Mouse (Mus musculus) intestine, postnatal 0 days (tissue): ENCODE results near the gene Mrps12. TPM values are rescaled to one million over a fixed set of nuclear protein-coding genes. Genes with fewer than 3 reads are reported as not detected.
A peak's percentile ranks its signal among the peaks of the same experiment; 100 is the strongest.

Experiments
- ATAC-seq: fragments of 200-750 bp; cut with Nextera tagmentation; 2 replicates; pipeline ENCODE4 v1.8.0; 2017; ENCODE audit warnings: mild to moderate bottlenecking, moderate TSS enrichment, moderate library complexity
- H3K27ac ChIP-seq: fragments of 300-500 bp; sonication (generic); 2 replicates; pipeline ENCODE4 v1.5.1; 2014; ENCODE audit warnings: mild to moderate bottlenecking, low read depth, low read length, moderate library complexity
- H3K27me3 ChIP-seq: fragments of 300-500 bp; sonication (generic); replicated peaks from 2 replicates; pipeline ENCODE4 v1.6.1; 2014; ENCODE audit warnings: low read length, mixed read lengths; ENCODE audit not compliant: control insufficient read depth, insufficient read depth
- H3K36me3 ChIP-seq: fragments of 300-500 bp; sonication (generic); 2 replicates; pipeline ENCODE4 v1.6.1; 2014; ENCODE audit warnings: mild to moderate bottlenecking, moderate library complexity; ENCODE audit not compliant: control insufficient read depth, insufficient read depth
- H3K4me1 ChIP-seq: fragments of 300-500 bp; sonication (generic); replicated peaks from 2 replicates; pipeline ENCODE4 v1.6.1; 2014; ENCODE audit warnings: antibody characterized with exemption, low read length, mixed read lengths; ENCODE audit not compliant: control insufficient read depth, insufficient read depth
- H3K4me2 ChIP-seq: fragments of 300-500 bp; sonication (generic); replicated peaks from 2 replicates; pipeline ENCODE4 v1.6.1; 2014; ENCODE audit warnings: low read depth, mild to moderate bottlenecking, moderate library complexity
- H3K4me3 ChIP-seq: fragments of 300-500 bp; sonication (generic); 2 replicates; pipeline ENCODE4 v1.5.1; 2014; ENCODE audit warnings: low read depth, low read length
- H3K9ac ChIP-seq: fragments of 300-500 bp; sonication (generic); 2 replicates; pipeline ENCODE4 v1.6.1; 2014; ENCODE audit warnings: mild to moderate bottlenecking, low read depth, low read length
- H3K9me3 ChIP-seq: fragments of 300-500 bp; sonication (generic); 2 replicates; pipeline ENCODE4 v1.6.1; 2016; ENCODE audit warnings: mixed run types; ENCODE audit not compliant: control insufficient read depth
- CTCF ChIP-seq: sonication (generic); IDR thresholded peaks from 2 replicates; pipeline ENCODE4 v1.5.1; 2016; ENCODE audit warnings: low read depth, mild to moderate bottlenecking, control low read depth, antibody characterized with exemption, moderate library complexity
- WGBS: fragments of 180-500 bp; shearing (Covaris S2); extraction: QIAGEN DNeasy Blood & Tissue Kit; methylation state at CpG from one replicate; pipeline ENCODE4 v1.1.7; 2014; 5-methylcytosine and 5-hydroxymethylcytosine counted together
- polyA plus RNA-seq: library from polyadenylated mRNA; unstranded; fragments of >200 nt; fragmentation: Nextera tagmentation; extraction: Ambion mirVana; gene quantifications from 2 replicates; pipeline ENCODE4 v1.2.1, GENCODE M21; 2015

The Mrps12 gene
- polyA plus RNA-seq, 1 experiment from 2014 or later: 98.7 TPM

GRCm38 (mm10) chr7:28694423-28694822, 47.2 kb downstream of the Mrps12 start:
- Histone ChIP-seq H3K27me3 (peaks cover 11% of the 10 kb centered on the region), H3K27ac (no peak overlapping the region), H3K9ac (no peak overlapping the region), H3K9me3 (no peaks in the 10 kb centered on the region), H3K36me3 (no peaks in the 10 kb centered on the region), H3K4me2 (no peak overlapping the region), H3K4me3 (no peak overlapping the region), H3K4me1 (no peaks in the 10 kb centered on the region; the same call in 1 of the 2 replicates)
- 15% methylated on average over 14 of the region's 14 CpGs for WGBS
- no peak for TF ChIP-seq CTCF
- no peak for ATAC-seq

GRCm38 (mm10) chr7:28693321-28693966, 48.2 kb downstream of the Mrps12 start:
- ATAC-seq: peak; percentile 81
- H3K4me2 ChIP-seq: peak overlapping the region; percentile 79
- H3K9me3 ChIP-seq: no peaks in the 10 kb centered on the region
- 0 out of 2 replicates have a peak, but pooled peaks have one; percentile 6 for TF ChIP-seq CTCF
- H3K27ac ChIP-seq: no peak overlapping the region
- peaks cover 11% of the 10 kb centered on the region for H3K27me3 ChIP-seq
- no peaks in the 10 kb centered on the region for H3K36me3 ChIP-seq
- WGBS: under 1% methylated on average over 36 of the region's 38 CpGs
- 0 out of 2 replicates have a peak overlapping the region, but pooled peaks have one; percentile 13 for H3K9ac ChIP-seq
- H3K4me3 ChIP-seq: peak overlapping the region; percentile 41
- H3K4me1 ChIP-seq: no peaks in the 10 kb centered on the region; the same call in 1 of the 2 replicates

- Histone ChIP-seq H3K36me3 (no peaks in the 10 kb centered on the region), H3K4me1 (no peaks in the 10 kb centered on the region; the same call in 1 of the 2 replicates), H3K27me3 (peaks cover 11% of the 10 kb centered on the region), H3K4me3 (peak within 1 kb of the TSS; percentile 41), H3K27ac (no peak within 1 kb of the TSS), H3K4me2 (peak within 1 kb of the TSS; percentile 79), H3K9ac (0 out of 2 replicates have a peak within 1 kb of the TSS, but pooled peaks have one; percentile 13), H3K9me3 (no peaks in the 10 kb centered on the region)
- 0 out of 2 replicates have a peak, but pooled peaks have one; percentile 7 for ATAC-seq
- WGBS: 47% methylated on average over 30 of the region's 30 CpGs
- no peak for TF ChIP-seq CTCF
Observed at GRCm38 (mm10) chr7:28692545-28693320, 48.9 kb downstream of the Mrps12 start, which contains the start of gene Fbxo27. Gene Fbxo27, plus strand, starts transcription at chr7:28692849.

- no peaks in the 10 kb centered on the region for H3K36me3 ChIP-seq
- H3K4me1 ChIP-seq: no peaks in the 10 kb centered on the region; the same call in 1 of the 2 replicates
- 43% methylated on average over 7 of the region's 7 CpGs for WGBS
- no peak overlapping the region for H3K9ac ChIP-seq
- no peaks in the 10 kb centered on the region for H3K9me3 ChIP-seq
- no peak for ATAC-seq
- no peak overlapping the region for H3K27ac ChIP-seq
- H3K4me3 ChIP-seq: no peak overlapping the region
- peaks cover 11% of the 10 kb centered on the region for H3K27me3 ChIP-seq
- no peak for TF ChIP-seq CTCF
- H3K4me2 ChIP-seq: no peak overlapping the region
Observed at GRCm38 (mm10) chr7:28691075-28691474, 50.5 kb downstream of the Mrps12 start.

Other genes with a start within 250 kb of the Mrps12 start
- gene Ifnl2, start 231.4 kb downstream of the Mrps12 start, polyA plus RNA-seq: not detected in 2 replicates
- gene Ifnl3, start 219.0 kb downstream of the Mrps12 start, polyA plus RNA-seq: not detected in 2 replicates
- 17.0 and 23.4 TPM in 2 replicates for gene Sycn, start 200.9 kb downstream of the Mrps12 start, polyA plus RNA-seq
- gene Nccrp1, start 194.6 kb downstream of the Mrps12 start, polyA plus RNA-seq: not detected in 2 replicates
- 12.4 and 13.4 TPM in 2 replicates for gene Samd4b, start 143.7 kb downstream of the Mrps12 start, polyA plus RNA-seq
- 17.2 and 19.7 TPM in 2 replicates for gene Pak4, start 143.6 kb downstream of the Mrps12 start, polyA plus RNA-seq
- gene Acp7, start 110.5 kb downstream of the Mrps12 start, polyA plus RNA-seq: not detected in 2 replicates
- 0.37 and 0.90 TPM in 2 replicates for gene Fbxo27, start 49.0 kb downstream of the Mrps12 start, polyA plus RNA-seq
- 1.6 and 1.8 TPM in 2 replicates for gene Fbxo17, start 25.0 kb downstream of the Mrps12 start, polyA plus RNA-seq
- gene Sars2, start 172 bp upstream of the Mrps12 start, polyA plus RNA-seq: 8.6 and 9.9 TPM in 2 replicates
- gene Ccer2, start 14.4 kb upstream of the Mrps12 start, polyA plus RNA-seq: not detected in 2 replicates
- 76.8 and 79.2 TPM in 2 replicates for gene Sirt2, start 24.9 kb upstream of the Mrps12 start, polyA plus RNA-seq
- 33.1 and 33.2 TPM in 2 replicates for gene Nfkbib, start 25.7 kb upstream of the Mrps12 start, polyA plus RNA-seq
- gene Rinl, start 47.1 kb upstream of the Mrps12 start, polyA plus RNA-seq: 1.6 and 2.2 TPM in 2 replicates
- 144 and 152 TPM in 2 replicates for gene Hnrnpl, start 66.7 kb upstream of the Mrps12 start, polyA plus RNA-seq
- 402 and 426 TPM in 2 replicates for gene Ech1, start 83.4 kb upstream of the Mrps12 start, polyA plus RNA-seq
- gene Lgals4, start 92.0 kb upstream of the Mrps12 start, polyA plus RNA-seq: 2,376 and 2,464 TPM in 2 replicates
- 1.0 and 2.0 TPM in 2 replicates for gene Lgals7, start 122.0 kb upstream of the Mrps12 start, polyA plus RNA-seq
- gene Capn12, start 139.6 kb upstream of the Mrps12 start, polyA plus RNA-seq: 0.25 and 0.37 TPM in 2 replicates
- gene Actn4, start 220.5 kb upstream of the Mrps12 start, polyA plus RNA-seq: 293 and 319 TPM in 2 replicates
- 282 and 286 TPM in 2 replicates for gene Eif3k, start 240.0 kb upstream of the Mrps12 start, polyA plus RNA-seq
- gene Map4k1, start 240.2 kb upstream of the Mrps12 start, polyA plus RNA-seq: 1.5 and 1.6 TPM in 2 replicates